Mouse (Mus musculus) megakaryocyte, embryonic 14.5 days (primary cell): ENCODE results near the gene Map4k2.

Experiments
- FLI1 ChIP-seq: IDR thresholded peaks from 2 replicates; pipeline ENCODE4 v1.6.1; 2012; ENCODE audit warnings: low read length, inconsistent platforms, mixed read lengths
- GATA1 ChIP-seq: IDR thresholded peaks from 3 replicates; pipeline ENCODE4 v1.6.1; 2012; ENCODE audit warnings: mixed read lengths, low read length, inconsistent platforms, borderline replicate concordance

DNA sequence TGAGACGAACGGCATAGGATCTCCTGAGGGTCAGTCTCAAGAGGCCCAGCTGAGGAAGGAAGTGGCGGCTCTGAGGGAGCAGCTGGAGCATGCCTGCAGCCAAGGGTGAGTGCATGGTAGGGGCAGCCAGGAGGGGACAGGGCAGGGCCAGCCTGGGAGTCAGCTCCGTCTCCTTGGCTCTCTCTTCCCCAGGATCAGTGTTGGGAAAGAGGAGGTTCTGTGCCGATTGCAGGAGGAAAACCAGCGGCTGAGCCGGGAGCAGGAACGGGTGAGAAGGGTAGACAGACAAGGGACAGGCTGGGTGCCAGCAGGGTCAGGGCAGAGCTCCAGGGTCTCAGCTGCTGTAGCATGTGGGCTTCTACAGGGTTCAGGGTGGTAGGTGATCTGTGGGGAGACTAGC is 26.4 kb upstream of the Map4k2 start:
- TF ChIP-seq FLI1 (no peak), GATA1 (no peak)
